Mouse (Mus musculus) urinary bladder, adult 18-20 months (tissue): ENCODE measurements around the gene Gm13889.

Source experiments
- DNase-seq, 2 experiments: peaks; one replicate each; pipeline ENCODE4 v3.0.0; 2022; ENCODE audit warnings: low spot score in 2 of 2, mixed read lengths in 2 of 2

Gm13889 gene

GRCm38 (mm10) chr2:93956908-93957784, at the start of gene Gm13889:
Gene Gm13889 (minus strand): TSS chr2:93957201.
- DNase-seq, result peak; percentile 18 to 49

DNA sequence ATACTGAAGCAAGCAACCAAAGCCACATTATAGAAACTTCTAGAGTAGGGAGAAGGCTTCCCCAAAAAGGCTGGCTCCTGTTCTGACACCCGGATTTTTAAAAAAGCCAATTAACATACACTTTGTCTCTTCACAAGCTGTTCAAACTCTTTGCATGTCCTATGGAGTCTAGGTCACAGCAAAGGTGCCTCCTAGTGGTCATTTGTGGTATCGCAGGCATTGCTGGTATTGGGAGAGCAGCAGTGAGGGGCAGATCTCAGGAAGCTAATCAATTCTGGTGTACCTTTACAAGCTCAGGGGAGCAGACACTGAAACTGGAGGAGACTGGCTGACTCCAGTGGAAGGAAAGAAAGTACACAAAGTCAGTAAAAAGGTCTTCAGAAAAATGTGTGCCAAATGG, 45.3 kb upstream of the Gm13889 start:
- DNase-seq, result peak; percentile 51 to 79

- DNase-seq, result no peak
Measured at GRCm38 (mm10) chr2:94001918-94002317, 44.9 kb upstream of the Gm13889 start.

DNA sequence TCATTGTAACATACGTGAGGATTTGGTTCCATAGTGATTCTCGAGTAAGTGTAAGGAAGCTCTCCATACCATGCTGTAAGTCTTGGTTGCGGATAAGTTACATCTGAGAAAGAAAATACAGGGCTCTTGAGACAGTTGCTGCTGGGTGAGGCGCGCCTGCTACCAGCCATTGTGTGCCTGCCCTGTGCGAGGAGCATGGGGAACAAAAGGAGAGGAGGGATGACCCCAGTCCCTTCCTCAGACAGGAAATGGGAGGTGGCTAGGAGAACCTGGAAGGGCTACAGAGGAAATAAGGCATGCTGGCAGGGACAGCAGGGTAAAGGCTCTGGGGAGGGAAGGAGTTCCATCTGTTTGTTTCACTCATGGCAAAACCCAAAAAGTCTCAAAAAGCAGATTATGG, 44.4 kb upstream of the Gm13889 start:
- DNase-seq, result no peak

DNA sequence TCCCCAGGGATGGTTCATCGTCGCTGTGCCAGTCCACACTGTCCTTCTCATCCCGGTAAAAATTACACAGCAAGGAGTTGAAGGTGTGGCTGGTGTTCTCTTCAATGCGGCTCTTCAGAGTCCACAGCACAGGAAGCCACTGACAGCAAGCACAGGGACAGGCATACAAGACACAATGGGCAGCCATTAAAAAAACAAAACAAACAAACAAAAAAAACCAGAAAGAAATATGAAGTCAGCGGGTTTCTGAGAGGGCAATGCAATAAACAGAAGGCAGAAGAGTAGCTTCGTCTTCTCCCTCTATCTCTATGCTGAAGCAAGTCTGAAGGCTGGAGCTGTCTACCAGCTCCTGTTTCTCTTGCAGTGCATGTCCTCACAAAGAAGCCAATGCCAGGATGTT, 39.3 kb upstream of the Gm13889 start, which contains the start of gene Gm27027:
Gm27027 (minus strand) TSS at position 101 of the 400 bp plus-strand sequence.
- DNase-seq, result no peak

DNA sequence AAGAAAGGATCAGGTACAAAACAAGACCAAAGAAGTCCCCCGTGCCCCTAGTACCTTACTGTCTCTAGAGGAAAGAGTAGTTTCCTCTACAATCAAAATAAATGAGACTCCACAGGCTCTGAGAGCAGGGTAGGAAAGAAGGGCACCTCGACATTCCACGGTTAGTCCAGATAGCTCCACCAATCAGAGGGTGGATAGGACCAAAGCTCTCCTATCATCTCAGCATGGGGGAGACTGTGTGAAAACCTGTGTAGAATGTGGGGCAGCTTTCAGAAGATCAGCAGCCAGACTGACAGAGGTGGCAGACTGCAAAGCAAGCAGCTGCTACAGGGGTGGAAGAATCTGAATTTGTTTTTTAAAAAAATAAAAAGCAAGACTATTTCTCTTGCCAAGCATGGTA, 35.8 kb upstream of the Gm13889 start:
- no peak for DNase-seq

DNA sequence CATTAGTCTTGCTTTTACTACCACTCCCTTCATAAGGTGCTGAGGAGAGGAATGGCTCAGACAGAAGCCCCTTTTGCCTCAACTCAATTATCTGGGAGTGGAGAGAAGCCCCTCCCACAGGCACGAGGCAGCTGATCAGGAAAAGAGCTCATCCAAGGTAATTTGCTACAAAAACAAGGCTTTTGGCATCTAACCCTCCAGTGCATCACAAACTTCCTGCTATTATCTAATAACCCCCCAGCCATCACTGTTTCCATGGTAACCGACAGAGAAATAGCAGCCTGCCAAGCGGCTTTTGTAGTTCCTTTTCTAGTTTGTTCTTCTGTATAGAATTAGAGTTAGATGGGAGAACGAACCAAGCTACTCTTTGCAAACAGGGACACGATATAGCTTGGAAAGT, 35.3 kb upstream of the Gm13889 start:
- DNase-seq, result no peak

DNA sequence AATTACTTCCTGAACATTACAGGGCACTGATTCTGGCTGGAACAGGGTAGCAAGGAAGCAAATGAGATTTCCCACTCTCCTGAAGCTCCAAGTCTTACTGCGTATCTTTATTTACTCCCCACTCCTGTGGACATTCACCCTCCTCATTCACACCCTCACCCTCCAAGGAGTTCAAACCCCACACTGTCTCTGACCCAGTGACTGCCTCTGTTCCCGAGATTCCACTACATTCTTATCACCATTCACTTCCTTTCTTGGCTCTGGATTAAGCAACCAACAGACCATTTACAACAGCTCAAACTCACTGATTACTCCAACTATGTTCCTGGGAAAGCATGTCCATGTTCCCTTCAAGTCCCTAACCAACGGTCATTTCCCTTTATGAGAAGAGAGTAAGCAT, 34.3 kb upstream of the Gm13889 start:
- DNase-seq, result no peak

DNA sequence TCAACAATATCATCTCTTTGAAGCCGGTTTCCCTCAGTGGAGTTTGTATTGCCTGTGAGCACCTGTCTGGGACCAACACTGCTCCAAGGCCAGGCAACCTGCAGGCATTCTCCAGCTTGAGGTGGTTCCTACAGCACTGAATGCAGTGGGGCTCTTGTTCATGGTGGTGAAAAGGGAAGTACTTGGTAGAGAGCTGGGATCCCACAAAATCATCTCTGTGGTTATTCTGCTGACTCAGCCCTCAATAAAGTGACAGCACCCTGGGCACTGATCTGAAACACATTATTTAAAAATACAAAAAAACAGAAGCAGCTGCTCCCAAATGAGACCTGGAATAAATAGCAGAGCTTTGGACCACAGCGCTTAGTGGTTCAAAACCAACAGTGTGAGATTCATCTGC, 31.4 kb upstream of the Gm13889 start:
- no peak for DNase-seq

DNA sequence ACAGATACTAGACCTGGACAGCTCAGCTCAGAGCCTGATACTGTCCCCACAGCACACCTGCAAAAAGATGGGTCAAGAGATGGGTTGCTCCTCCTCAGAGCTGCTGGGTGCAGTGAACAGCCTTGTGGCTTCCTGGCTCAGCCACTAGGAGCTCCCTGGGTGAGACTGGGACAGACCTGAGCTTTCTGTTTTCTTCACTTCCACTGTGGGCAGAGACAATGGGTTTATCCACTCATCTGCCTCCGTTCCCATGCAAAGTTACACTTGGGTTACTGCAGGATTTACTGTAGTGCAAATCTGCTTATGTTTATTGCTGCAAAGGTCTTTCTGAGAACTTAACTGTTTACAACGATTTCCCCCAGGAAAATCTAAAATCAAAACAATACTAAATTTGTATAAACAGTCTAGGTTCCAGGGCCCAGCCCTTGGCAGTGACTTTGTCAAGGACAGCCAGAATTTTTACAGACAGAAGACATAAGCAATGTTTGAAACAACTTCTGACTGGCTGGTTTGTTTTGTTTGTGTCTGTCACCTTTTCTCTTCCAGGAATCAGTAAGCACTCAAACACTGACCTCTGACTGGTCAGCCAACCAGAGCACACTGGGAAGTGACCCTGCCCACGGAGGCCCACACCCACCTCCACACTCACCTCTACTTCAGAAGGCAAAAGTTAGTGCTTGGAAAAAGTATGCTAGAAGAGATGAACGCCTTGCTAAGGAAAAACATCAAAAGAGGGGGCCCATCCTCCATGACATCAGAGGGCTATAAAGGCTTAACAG, 25.6 kb upstream of the Gm13889 start:
- DNase-seq, result peak in 1 of 2 experiments; percentile 19

GRCm38 (mm10) chr2:93979249-93980120, 22.5 kb upstream of the Gm13889 start:
- DNase-seq, result no peak

GRCm38 (mm10) chr2:93976436-93977252, 19.6 kb upstream of the Gm13889 start:
- DNase-seq, result peak in 1 of 2 experiments; percentile 45

GRCm38 (mm10) chr2:93975526-93976435, 18.8 kb upstream of the Gm13889 start:
- DNase-seq, result no peak

DNA sequence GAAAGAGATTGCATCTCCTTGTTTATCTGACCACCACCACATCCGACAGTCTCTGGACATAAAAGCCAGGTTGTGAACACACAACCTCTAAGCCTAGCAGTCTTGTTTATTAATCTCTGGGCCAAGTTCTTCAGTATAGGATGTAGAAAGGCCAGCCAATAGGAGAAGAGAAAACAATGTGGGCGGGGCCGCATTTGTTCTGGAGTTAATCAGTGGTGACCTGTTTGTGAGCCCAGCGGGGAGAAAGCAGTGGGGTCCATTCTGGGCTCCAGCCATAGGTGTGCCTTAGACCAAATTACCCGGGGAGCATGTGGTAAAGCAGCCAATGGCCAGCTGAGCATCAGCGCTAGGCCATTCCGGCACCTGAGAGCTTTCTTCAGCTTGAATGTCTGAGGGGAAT, 18.0 kb upstream of the Gm13889 start:
- DNase-seq, result no peak

DNA sequence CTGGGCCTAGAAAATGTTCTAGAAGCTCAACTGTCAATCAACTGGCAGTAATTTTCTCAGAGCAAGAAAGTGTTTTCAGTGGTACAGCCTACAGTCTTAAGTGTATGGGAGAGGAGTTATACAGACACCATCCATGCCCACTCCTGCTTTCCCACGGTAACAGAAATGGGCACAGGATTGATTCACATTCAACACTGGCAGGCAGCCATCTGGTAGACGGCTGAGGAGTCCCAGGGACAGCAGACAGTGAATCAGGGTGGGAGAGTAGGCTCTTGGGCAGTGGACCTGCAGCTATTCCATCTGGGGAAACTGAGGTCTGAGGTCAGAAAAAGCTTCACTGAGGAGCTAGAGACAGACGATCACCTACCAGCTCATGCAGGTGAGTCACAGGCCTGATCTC, 14.6 kb upstream of the Gm13889 start:
- no peak for DNase-seq

DNA sequence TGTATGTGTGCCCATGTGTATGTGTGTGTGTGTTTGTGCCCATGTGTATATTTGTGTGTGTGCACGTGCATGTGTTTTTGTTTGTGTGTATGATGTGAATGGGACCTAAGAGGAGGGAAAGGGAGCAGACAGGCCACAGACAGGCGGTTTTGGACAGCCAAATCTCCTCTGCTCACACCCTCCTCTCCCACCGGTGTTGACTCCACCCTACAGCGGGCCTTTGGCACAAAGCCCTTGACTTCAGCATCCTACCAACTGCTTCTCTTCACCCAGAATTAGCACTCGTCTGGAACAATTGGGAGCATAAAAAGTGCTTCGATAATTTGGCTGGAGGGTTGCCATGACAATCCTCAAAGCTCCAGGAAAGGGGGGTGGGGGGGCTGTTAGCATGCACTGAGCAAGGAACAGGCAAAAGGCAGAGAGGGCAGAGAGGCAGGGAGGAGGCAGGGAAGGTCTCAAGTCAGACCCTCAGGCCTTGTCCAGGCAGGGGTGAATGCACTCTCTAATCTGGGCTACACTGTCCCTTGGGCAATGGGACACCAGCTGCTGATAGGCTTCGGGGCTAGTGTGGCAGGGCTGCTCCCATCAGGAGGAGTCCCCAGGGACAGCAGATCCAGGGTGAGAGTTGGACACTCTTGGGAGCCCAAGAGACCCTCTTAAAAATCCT, 7.6 kb upstream of the Gm13889 start:
- DNase-seq, result no peak

GRCm38 (mm10) chr2:93963802-93964201, 6.8 kb upstream of the Gm13889 start:
- DNase-seq, result no peak

GRCm38 (mm10) chr2:93961716-93962115, 4.7 kb upstream of the Gm13889 start:
- no peak for DNase-seq

DNA sequence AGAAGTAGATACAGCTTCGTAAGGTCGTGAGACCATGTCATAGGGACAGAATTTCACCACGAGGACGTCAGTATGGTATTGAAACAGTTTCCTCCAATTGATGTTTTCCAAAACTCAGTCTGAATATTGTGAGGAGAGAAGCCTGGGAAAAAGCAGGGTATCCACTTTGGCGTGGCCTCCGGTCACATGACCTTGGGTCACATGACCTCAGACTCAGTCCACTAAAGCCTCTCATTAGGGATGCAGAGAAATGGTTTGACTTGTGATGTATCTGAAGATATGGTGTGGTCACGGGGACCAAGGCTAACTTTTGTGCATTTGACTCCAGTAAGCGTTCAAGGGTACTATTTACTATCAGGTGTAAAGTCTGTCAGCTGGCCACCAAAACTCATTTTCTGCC, 2.3 kb upstream of the Gm13889 start:
- DNase-seq, result no peak
